Mouse (Mus musculus) brain, embryonic 18.5 days (tissue): ENCODE results near the gene Rmdn3.
A peak's percentile ranks its signal among the peaks of the same experiment; 100 is the strongest.

Source experiments
- DNase-seq: peaks from one replicate; pipeline ENCODE4 v3.0.0-alpha.2; 2012; ENCODE audit warnings: low read depth, low spot score

Gene Rmdn3

DNA sequence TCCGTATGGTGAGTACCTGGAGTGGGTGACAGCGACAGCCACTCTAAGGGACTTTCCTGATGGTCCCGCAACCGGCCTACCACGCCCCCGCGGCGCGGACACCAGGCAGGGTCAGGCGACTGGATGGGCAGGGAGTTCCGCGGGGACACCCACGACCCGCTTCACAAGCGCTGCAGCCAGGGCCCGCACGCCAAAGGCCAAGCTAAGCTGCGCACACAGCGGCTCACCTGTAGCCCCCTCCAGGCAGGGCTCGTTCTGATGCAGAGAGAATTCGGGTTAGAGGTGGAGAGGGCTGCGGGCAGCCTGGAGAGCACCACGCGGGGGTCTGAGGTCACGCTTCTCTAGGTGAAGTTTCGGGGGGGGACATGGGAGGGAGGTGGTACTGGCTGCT, 11.0 kb upstream of the Rmdn3 start:
- DNase-seq = no peak

- DNase-seq = no peak
These were observed 10.3 kb upstream of the Rmdn3 start, which contains the start of gene Gchfr for GRCm38 (mm10) chr2:119166901-119167865. Gene Gchfr, plus strand, starts transcription at chr2:119167773.

DNA sequence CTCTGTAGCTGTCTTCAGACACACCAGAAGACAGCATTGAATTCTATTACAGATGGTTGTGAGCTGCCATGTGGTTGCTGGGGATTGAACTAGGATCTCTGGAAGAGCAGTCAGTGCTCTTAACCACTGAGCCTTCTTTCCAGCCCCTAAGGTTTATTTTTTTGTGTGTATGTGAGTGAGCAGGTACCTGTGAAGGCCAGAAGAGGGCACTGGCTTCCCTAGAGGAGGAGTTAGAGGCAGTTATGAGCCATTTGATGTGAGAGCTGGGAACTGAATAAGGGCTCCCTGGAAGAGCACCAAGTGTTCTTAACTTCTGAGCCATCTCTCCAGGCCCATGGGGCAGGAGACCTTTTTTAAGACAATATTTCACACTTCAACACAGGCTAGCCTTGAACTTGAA, 8.6 kb upstream of the Rmdn3 start:
- DNase-seq = no peak

- no peak for DNase-seq
These were observed 7.2 kb upstream of the Rmdn3 start for GRCm38 (mm10) chr2:119163999-119164398.

GRCm38 (mm10) chr2:119163135-119163534, 6.3 kb upstream of the Rmdn3 start:
- DNase-seq = no peak

DNA sequence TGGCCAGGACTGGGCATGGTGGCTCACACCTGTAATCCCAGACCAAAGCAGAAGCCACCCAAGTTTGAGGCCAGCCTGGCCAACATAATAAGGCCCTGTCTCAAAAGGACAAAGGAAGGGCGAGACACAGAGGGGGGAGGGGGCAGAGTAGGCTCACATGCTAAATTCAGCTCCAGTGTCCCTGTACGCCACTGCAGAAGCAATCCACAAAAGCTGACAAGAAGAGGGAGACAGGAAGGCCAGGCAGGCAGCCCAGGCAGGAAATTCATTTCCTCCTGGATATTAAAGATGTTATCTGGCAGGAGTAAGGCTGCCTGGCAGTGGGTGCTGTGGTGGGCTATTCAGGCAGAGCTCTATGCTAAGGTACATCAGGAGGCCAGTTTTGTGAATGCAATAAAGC, 4.4 kb upstream of the Rmdn3 start:
- no peak for DNase-seq

DNA sequence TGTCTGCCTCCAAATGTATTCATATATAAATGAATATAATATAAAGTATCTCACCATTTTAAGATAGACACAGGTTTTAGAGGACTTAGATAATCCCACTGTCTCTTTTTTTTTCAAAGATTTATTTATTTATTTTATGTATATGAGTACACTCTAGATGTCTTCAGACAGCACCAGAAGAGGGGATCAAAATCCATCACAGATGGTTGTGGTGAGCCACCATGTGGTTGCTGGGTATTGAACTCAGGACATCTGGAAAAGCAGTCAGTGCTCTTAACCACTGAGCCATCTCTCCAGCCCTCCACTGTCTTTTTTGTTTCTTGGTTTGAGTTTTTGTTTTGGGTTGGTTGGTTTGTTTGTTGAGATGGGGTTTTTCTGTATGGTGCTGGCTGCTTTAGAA, 1.0 kb upstream of the Rmdn3 start:
- no peak for DNase-seq

DNA sequence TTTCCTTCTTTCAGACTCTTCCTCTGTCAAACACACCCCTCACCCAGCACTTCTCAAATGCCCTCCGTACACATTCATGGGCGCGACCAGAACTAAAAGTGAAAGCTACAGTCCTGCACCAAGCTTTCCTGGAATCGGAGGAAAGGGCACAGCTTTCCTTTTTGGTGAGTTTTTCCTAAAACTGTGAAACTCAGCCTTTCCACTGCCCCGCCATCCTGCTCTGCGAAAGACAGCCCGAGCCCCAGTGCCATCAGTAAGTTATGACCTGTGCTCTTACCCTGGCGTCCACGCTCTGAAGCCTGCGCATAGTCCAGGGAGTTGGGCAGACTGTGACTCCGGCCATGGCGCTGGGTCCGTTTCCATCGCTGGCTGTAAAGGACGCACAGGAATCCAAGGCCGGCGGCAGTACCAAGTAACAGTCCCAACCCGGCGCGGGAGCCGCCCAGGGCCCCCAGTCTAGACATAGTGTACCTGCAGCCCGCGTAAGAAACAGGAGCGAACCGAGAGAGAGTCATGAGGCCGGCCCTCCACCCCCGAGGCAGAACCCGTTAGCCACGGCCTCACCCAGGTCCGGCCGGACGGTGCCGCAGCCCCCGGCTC, 653 bp downstream of the Rmdn3 start:
- DNase-seq = no peak

- DNase-seq = no peak
These were observed 1.4 kb downstream of the Rmdn3 start for GRCm38 (mm10) chr2:119155388-119155787.

DNA sequence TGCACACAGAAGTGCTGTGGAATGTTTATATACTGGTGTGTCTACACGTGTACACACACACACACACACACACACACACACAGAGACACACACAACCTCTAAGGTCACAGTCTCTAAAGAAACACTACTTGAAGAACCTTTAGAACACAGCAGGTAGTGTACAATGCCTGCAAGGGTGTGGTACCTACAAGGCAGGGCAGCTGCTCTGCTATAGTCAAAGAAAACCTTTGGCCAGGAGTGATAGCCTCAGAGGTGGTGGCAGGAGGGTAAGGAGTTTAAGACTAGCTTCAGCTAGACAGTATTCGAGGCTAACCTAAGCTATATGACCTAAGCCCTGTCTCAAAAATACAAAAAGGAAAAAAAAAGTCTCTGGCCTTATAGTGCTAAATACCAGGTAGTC, 2.2 kb downstream of the Rmdn3 start:
- no peak for DNase-seq

DNA sequence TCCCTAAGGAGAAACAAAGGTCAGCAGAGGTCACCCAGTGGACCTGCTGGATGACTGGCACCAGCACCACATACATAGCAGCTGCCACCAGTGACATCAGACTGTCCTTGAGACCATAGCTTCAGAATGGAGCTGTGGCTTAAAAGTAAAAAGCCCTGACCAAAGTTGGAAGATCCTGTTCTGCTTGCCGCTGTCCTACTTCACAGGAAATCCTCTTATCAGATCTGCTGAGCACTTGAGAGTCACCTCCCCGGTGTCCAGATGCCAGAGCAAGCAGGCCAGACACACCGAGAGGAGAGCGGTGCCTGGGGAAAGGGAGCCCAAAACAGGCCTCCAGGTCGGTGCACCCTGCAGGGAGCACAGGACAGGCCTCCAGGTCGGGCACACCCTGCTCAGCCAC, 4.6 kb downstream of the Rmdn3 start:
- DNase-seq = no peak

GRCm38 (mm10) chr2:119147775-119148174, 9.1 kb downstream of the Rmdn3 start:
- no peak for DNase-seq

GRCm38 (mm10) chr2:119147160-119147678, 9.6 kb downstream of the Rmdn3 start:
- no peak for DNase-seq

- no peak for DNase-seq
These were observed 10.4 kb downstream of the Rmdn3 start for GRCm38 (mm10) chr2:119146435-119146834.

- DNase-seq = no peak
These were observed 11.6 kb downstream of the Rmdn3 start for GRCm38 (mm10) chr2:119145199-119145598.

DNA sequence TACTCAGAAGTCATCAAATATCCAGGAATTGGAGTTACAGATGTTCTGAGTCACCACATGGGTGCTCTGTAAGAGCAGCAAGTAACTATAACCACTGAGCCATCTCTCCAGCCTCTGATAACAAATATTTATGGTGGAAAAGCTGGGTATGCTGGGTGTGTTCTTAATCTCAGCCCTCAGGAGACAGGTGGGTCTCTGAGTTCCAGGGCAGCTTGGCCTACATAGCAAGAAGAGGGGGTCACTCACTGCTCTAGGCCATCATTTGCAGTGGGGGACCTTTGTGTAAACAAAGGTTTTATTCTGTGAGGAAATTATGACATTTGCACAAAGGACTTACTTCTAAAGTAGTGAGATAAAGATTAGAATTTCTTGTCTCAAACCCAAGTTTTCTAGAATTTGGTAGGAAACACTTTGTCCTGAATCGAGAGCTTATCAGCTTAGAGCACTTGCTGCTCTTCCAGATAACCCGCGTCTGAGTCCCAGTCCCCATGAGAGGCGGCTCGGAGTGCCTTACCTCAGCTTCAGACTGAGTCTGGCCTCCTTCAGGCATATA, 20.4 kb downstream of the Rmdn3 start:
- no peak for DNase-seq

DNA sequence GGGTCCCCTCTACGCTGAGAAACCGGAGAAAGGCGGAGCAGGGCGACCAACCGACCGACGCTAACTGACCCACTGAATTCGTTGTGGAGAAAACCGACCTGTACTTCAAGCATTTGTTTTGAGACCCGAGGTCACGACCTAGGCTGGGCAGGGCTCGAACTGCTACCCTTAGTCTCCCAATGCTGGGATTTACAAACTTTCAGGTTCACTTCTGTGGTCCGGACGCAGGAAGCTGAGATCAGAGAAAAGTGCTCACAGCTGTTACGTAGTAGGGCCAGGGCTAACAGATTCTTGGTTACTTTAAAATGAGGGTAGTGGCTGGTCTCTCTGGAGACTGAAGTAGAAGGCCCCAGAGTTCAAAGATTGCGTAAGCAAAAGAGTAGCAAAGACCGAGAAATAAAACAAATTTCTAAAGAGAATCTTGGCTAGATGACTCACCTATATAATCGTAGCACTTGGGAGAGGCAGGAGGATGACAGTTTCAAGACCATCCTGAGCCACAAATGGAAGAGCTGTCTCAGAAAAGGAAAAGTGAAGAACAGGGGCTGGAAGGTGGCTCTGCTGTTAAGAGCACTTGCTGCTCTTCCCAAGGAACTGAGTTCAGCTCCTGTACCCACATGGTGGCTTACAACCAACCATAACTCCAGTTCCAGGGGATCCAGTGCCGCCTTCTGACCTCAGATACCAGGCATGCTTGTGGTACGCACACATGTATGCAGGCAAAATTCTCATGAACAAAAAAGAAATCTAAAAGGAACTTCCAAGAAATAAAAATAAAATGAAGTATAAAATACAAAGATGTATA, 43.5 kb downstream of the Rmdn3 start:
- no peak for DNase-seq

- DNase-seq = peak; percentile 74
These were observed 44.3 kb downstream of the Rmdn3 start, which contains the start of gene Rad51 for GRCm38 (mm10) chr2:119112438-119113112. Gene Rad51, plus strand, starts transcription at chr2:119112793.

- no peak for DNase-seq
These were observed 45.8 kb downstream of the Rmdn3 start for GRCm38 (mm10) chr2:119111060-119111459.

- DNase-seq = no peak
These were observed 48.3 kb downstream of the Rmdn3 start for GRCm38 (mm10) chr2:119108554-119108953.

GRCm38 (mm10) chr2:119106583-119106982, 50.3 kb downstream of the Rmdn3 start:
- DNase-seq = no peak
